Mouse (Mus musculus) bone marrow macrophage, adult 2 months (primary cell): ENCODE results near the gene Gsta1.
"Not testable (repeated sequence)": the region's sequence is repeated elsewhere in the genome, so short reads cannot be mapped to it uniquely, and the experiment has no call there.

ENCODE experiments used
- CTCF ChIP-seq: IDR thresholded peaks from 2 replicates; pipeline ENCODE4 v1.5.1; 2012; ENCODE audit warnings: low read depth, mild to moderate bottlenecking, low read length, moderate library complexity
- POLR2A ChIP-seq: IDR thresholded peaks from 2 replicates; pipeline ENCODE4 v1.6.1; 2012; ENCODE audit warnings: mild to moderate bottlenecking, low read depth, low read length, borderline replicate concordance

DNA sequence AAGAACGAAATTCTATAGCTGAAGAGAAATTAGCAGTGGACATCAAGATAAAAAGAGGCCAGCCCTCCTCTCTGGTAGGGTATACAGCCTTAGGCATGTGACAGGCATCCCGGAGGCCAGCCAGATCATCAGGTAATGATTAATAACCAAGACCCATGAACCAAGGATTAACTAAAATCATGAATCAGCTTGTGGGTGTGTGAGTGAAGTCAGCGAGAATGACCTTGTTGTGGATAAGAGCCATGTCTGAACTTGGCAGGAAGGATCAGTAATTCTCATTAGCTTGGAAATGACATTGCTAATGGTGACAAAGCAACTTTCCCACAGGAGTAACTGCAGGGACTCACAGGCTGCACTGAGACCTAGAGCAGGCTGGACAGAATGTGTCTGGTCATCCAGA lies 798 bp upstream of the Gsta1 start:
- not testable (repeated sequence) for TF ChIP-seq POLR2A, CTCF
